Mouse (Mus musculus) left cerebral cortex, postnatal 4 days (tissue): ENCODE results near the gene Cacng5. TPM values are rescaled to one million over a fixed set of nuclear protein-coding genes. Genes with fewer than 3 reads are reported as not detected.

Source experiments
- DNase-seq: peaks from one replicate; pipeline ENCODE4 v3.0.0-alpha.2; 2022
- intact Hi-C: fragments of 180-260 bp; cut with DNase I; formaldehyde crosslinking; loops from one replicate; pipeline ENCODE4 v1.15.1; 2025
- total RNA-seq, 2 experiments: library from RNA; stranded (reverse); gene quantifications; 2 replicates each; pipeline ENCODE4 v1.2.3; 2021

Cacng5 gene
- total RNA-seq, 2 experiments from 2014 or later = 9.7 to 10.7 TPM

GRCm38 (mm10) chr11:107891377-107891776 is 23.5 kb downstream of the Cacng5 start:
- intact Hi-C loops = no loop called here
- DNase-seq = no peak

- intact Hi-C loops = no loop called here
- no peak for DNase-seq
Measured at GRCm38 (mm10) chr11:107887342-107887741, 27.5 kb downstream of the Cacng5 start.

GRCm38 (mm10) chr11:107876840-107877239 is 38.0 kb downstream of the Cacng5 start:
- intact Hi-C loops = no loop called here
- DNase-seq = peak; percentile 41

GRCm38 (mm10) chr11:107875861-107876494 is 38.9 kb downstream of the Cacng5 start:
- peak; percentile 36 for DNase-seq
- intact Hi-C loops = no loop called here

- intact Hi-C loops = no loop called here
Measured at GRCm38 (mm10) chr11:107872743-107873142, 42.1 kb downstream of the Cacng5 start.

GRCm38 (mm10) chr11:107867509-107867908 is 47.3 kb downstream of the Cacng5 start:
- no peak for DNase-seq
- intact Hi-C loops = loop anchor here (5.0 to 10.0 kb wide), 2 partner anchors 507 to 550 kb away; no protein-coding TSS in a partner anchor

More at GRCm38 (mm10) chr11:107872743-107873142, 42.1 kb downstream of the Cacng5 start:
- no peak for DNase-seq

- peak; percentile 91 for DNase-seq
- intact Hi-C loops = loop anchor here (2.0 to 10.0 kb wide), 3 partner anchors 118 to 552 kb away; no protein-coding TSS in a partner anchor
Measured at GRCm38 (mm10) chr11:107865128-107865527, 49.7 kb downstream of the Cacng5 start.

GRCm38 (mm10) chr11:107864024-107864423 is 50.8 kb downstream of the Cacng5 start:
- intact Hi-C loops = loop anchor here (2.0 to 10.0 kb wide), 2 partner anchors 119 to 511 kb away; no protein-coding TSS in a partner anchor
- peak; percentile 89 for DNase-seq

- DNase-seq = peak; percentile 71
- intact Hi-C loops = loop anchor here (10.0 kb wide), 1 partner anchor 513 kb away; no protein-coding TSS in a partner anchor
Measured at GRCm38 (mm10) chr11:107861738-107862137, 53.1 kb downstream of the Cacng5 start.

- no peak for DNase-seq
- intact Hi-C loops = loop anchor here (10.0 kb wide), 1 partner anchor 515 kb away; no protein-coding TSS in a partner anchor
Measured at GRCm38 (mm10) chr11:107859871-107860270, 55.0 kb downstream of the Cacng5 start.

- DNase-seq = peak; percentile 59
- intact Hi-C loops = no loop called here
Measured at GRCm38 (mm10) chr11:107859288-107859687, 55.6 kb downstream of the Cacng5 start.

- DNase-seq = peak; percentile 70
- intact Hi-C loops = loop anchor here (5.0 kb wide), 1 partner anchor 226 kb away; no protein-coding TSS in a partner anchor
Measured at GRCm38 (mm10) chr11:107853088-107853487, 61.8 kb downstream of the Cacng5 start.

- intact Hi-C loops = loop anchor here (5.0 kb wide), 1 partner anchor 222 kb away; no protein-coding TSS in a partner anchor
- peak; percentile 74 for DNase-seq
Measured at GRCm38 (mm10) chr11:107849621-107850020, 65.2 kb downstream of the Cacng5 start.

GRCm38 (mm10) chr11:107844175-107844574 is 70.7 kb downstream of the Cacng5 start:
- intact Hi-C loops = no loop called here

GRCm38 (mm10) chr11:107833351-107834040 is 81.4 kb downstream of the Cacng5 start:
- no peak for DNase-seq
- intact Hi-C loops = no loop called here

More at GRCm38 (mm10) chr11:107844175-107844574, 70.7 kb downstream of the Cacng5 start:
- DNase-seq = no peak

Other genes with a start within 250 kb of the Cacng5 start
- gene Cacng1, start 198.5 kb downstream of the Cacng5 start, total RNA-seq = 1 to 10 TPM in 1 of 2 experiments, under 1 TPM in 1; 0.82 to 1.5 TPM
- 100 to 1,000 TPM; 184 to 207 TPM for gene Cacng4, start 120.5 kb downstream of the Cacng5 start, total RNA-seq